Mouse (Mus musculus) limb, embryonic 13.5 days (tissue): ENCODE data around the gene Gm49354. TPM values are rescaled to one million over a fixed set of nuclear protein-coding genes. Genes with fewer than 3 reads are reported as not detected.

ENCODE experiments used
- ATAC-seq: fragments of 200-750 bp; cut with Nextera tagmentation; 2 replicates; pipeline ENCODE4 v1.8.0; 2017; ENCODE audit warnings: low read depth, moderate number of reproducible peaks, moderate TSS enrichment; ENCODE audit not compliant: low FRiP score
- H3K27ac ChIP-seq: fragments of 300-500 bp; sonication (generic); 2 replicates; pipeline ENCODE4 v1.5.1; 2015; ENCODE audit warnings: inconsistent platforms, mild to moderate bottlenecking, moderate library complexity
- H3K27me3 ChIP-seq: fragments of 300-500 bp; sonication (generic); 2 replicates; pipeline ENCODE4 v1.6.1; 2015; ENCODE audit warnings: mild to moderate bottlenecking, inconsistent platforms
- H3K36me3 ChIP-seq: fragments of 300-500 bp; sonication (generic); 2 replicates; pipeline ENCODE4 v1.6.1; 2015; ENCODE audit warnings: inconsistent platforms, mild to moderate bottlenecking, moderate library complexity
- H3K4me1 ChIP-seq: fragments of 300-500 bp; sonication (generic); 2 replicates; pipeline ENCODE4 v1.6.1; 2015; ENCODE audit warnings: inconsistent platforms
- H3K4me2 ChIP-seq: fragments of 300-500 bp; sonication (generic); replicated peaks from 2 replicates; pipeline ENCODE4 v1.6.1; 2015; ENCODE audit warnings: inconsistent platforms, mild to moderate bottlenecking, moderate library complexity
- H3K4me3 ChIP-seq: fragments of 300-500 bp; sonication (generic); 2 replicates; pipeline ENCODE4 v1.5.1; 2015; ENCODE audit warnings: moderate library complexity, mild to moderate bottlenecking, inconsistent platforms
- H3K9ac ChIP-seq: fragments of 300-500 bp; sonication (generic); 2 replicates; pipeline ENCODE4 v1.6.1; 2015; ENCODE audit warnings: mild to moderate bottlenecking, inconsistent platforms
- H3K9me3 ChIP-seq: fragments of 300-500 bp; sonication (generic); 2 replicates; pipeline ENCODE4 v1.6.1; 2016; ENCODE audit warnings: inconsistent platforms
- WGBS: fragments of 180-500 bp; shearing (Covaris S2); methylation state at CpG from one replicate; pipeline ENCODE4 v1.1.7; 2015; 5-methylcytosine and 5-hydroxymethylcytosine counted together
- polyA plus RNA-seq: library from polyadenylated mRNA; unstranded; fragments of >200 nt; fragmentation: Nextera tagmentation; extraction: Ambion mirVana; gene quantifications from 2 replicates; pipeline ENCODE4 v1.2.1, GENCODE M21; 2015

Gene Gm49354
- not detected in 2 replicates for polyA plus RNA-seq

DNA sequence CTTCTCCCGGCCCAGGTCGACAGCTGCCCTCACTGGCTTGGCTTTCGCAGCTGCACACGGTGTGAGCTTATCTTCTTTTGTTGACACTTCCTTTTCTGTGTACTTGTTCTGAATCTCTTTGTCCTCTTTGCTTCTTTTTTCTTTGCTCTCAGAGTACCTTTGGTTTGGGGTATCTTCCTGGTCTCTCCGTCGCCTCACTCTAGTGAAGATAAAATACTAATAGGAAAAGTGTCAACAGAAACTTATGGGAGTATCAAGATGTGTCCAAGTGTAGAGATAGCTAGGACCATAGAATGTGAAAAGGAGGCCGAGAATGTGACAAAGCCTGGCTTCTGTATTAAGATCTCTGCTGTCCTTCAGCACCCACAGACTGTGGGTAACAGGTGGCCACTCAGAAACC, at the start of gene Gm49354:
Gene Gm49354 (minus strand): TSS at position 101 of the 400 bp plus-strand sequence.
- no peak within 1 kb of the TSS for H3K4me2 ChIP-seq
- H3K27ac ChIP-seq: no peak within 1 kb of the TSS
- 95% methylated on average over 7 of the region's 7 CpGs for WGBS
- H3K9ac ChIP-seq: no peak within 1 kb of the TSS
- H3K27me3 ChIP-seq: no peaks in the 10 kb centered on the region
- H3K4me1 ChIP-seq: no peaks in the 10 kb centered on the region
- H3K4me3 ChIP-seq: no peak within 1 kb of the TSS
- no peaks in the 10 kb centered on the region for H3K9me3 ChIP-seq
- ATAC-seq: no peak
- peaks cover 96% of the 10 kb centered on the region for H3K36me3 ChIP-seq

- Histone ChIP-seq H3K27me3 (no peaks in the 10 kb centered on the region), H3K27ac (no peak overlapping the region), H3K4me2 (no peak overlapping the region), H3K9ac (no peak overlapping the region), H3K4me1 (peaks cover 11% of the 10 kb centered on the region), H3K4me3 (no peak overlapping the region), H3K36me3 (peaks cover 5% of the 10 kb centered on the region), H3K9me3 (no peaks in the 10 kb centered on the region)
- no peak for ATAC-seq
Measured at GRCm38 (mm10) chr13:59825966-59826365, 43.9 kb upstream of the Gm49354 start.

DNA sequence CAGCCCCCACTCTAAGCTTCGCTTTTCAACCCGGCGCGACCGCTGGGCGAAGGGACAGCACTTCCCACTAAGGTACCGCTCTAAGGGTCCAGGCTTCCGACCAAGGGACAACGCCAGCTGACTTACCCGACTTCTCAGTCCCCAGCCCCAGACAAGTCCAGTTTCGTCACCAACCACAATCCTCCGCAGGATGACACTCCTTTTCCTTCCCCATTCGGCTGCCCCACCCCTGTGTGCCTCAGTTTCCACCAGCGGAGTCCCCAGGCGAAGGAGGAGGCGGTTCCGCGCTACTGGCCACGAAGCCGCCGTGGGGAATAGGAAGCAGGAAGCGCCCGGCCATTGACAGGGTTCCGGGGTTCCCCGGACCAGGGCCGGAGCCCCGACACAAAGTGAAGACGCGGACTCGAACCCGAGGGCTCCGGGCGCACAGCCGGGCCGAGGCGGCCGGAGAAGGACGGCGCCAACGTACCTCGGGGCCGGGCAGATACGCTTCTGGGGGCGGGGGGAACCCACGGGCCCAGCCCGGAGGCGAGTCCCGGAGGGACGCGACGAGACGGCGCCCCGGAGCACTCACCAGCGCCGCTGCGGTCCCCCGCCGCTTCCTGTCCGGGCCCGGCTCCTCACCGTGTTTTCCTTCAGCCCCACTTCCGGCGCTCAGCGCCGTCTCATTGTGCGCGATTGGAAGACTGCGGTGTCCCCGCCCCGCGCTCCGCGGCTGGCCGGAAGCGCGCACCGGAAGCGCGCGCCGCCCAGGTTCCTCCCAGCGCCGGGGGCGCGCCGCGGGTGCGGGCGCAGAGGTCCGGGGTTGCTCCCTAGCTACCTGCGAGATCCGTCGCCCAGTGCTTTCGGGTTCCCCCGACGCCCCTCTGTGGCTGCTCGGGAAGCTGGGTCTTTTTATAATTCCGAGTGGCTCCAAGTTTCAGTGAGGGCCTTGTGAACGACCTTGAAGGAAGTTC, 40.7 kb upstream of the Gm49354 start, which contains the start of gene Tut7:
Gene Tut7 (minus strand): TSS at position 641 of the 956 bp plus-strand sequence.
- peak within 1 kb of the TSS; percentile 92 for H3K9ac ChIP-seq
- WGBS: under 1% methylated on average over 90 of the region's 100 CpGs
- no peaks in the 10 kb centered on the region for H3K9me3 ChIP-seq
- ATAC-seq: peak; percentile 96
- H3K4me2 ChIP-seq: peak within 1 kb of the TSS; percentile 76
- H3K4me3 ChIP-seq: peak within 1 kb of the TSS; percentile 95
- H3K27ac ChIP-seq: peak within 1 kb of the TSS; percentile 93
- peaks cover 18% of the 10 kb centered on the region for H3K36me3 ChIP-seq
- H3K4me1 ChIP-seq: peaks cover 39% of the 10 kb centered on the region
- no peaks in the 10 kb centered on the region for H3K27me3 ChIP-seq

DNA sequence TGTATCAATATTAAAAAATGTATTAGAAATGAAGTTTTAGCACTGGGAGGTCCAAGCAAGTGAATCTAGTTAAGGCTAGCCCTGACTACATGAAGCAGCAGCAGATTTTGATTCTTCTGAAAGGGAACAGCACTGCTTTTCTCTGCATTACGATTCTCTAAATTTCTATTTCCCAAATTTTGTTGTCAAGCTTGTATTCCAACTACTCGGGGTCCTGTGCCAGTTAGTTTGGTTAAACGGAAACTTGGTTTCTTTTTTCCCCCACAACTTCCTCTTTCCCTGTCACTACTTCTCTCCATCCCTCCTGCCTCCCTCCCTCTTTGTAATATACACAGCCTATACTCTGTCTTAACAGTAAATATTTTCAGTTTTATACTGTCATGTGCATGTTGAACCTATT, 38.8 kb upstream of the Gm49354 start:
- H3K9me3 ChIP-seq: no peaks in the 10 kb centered on the region
- H3K27ac ChIP-seq: no peak overlapping the region
- H3K4me3 ChIP-seq: 0 out of 2 replicates have a peak overlapping the region, but pooled peaks have one; percentile 95
- H3K9ac ChIP-seq: no peak overlapping the region
- no peak for ATAC-seq
- H3K36me3 ChIP-seq: peaks cover 36% of the 10 kb centered on the region
- H3K4me1 ChIP-seq: peaks cover 39% of the 10 kb centered on the region
- H3K27me3 ChIP-seq: no peaks in the 10 kb centered on the region
- peak overlapping the region; percentile 76 for H3K4me2 ChIP-seq
- 77% methylated on average over 3 of the region's 3 CpGs for WGBS

- H3K4me3 ChIP-seq: peak overlapping the region; percentile 19
- peaks cover 43% of the 10 kb centered on the region for H3K36me3 ChIP-seq
- no peak overlapping the region; the same call in 1 of the 2 replicates for H3K27ac ChIP-seq
- WGBS: 75% methylated on average over 4 of the region's 4 CpGs
- no peaks in the 10 kb centered on the region for H3K27me3 ChIP-seq
- no peak for ATAC-seq
- H3K4me1 ChIP-seq: peaks cover 39% of the 10 kb centered on the region
- H3K9me3 ChIP-seq: no peaks in the 10 kb centered on the region
- H3K4me2 ChIP-seq: peak overlapping the region; percentile 47
- peak overlapping the region; percentile 51; the same call in 1 of the 2 replicates for H3K9ac ChIP-seq
Measured at GRCm38 (mm10) chr13:59820114-59820513, 38.1 kb upstream of the Gm49354 start.

GRCm38 (mm10) chr13:59817352-59817751, 35.3 kb upstream of the Gm49354 start:
- Histone ChIP-seq H3K27ac (no peak overlapping the region), H3K9me3 (no peaks in the 10 kb centered on the region), H3K4me3 (no peak overlapping the region), H3K4me2 (no peak overlapping the region), H3K9ac (no peak overlapping the region), H3K36me3 (peaks cover 66% of the 10 kb centered on the region), H3K4me1 (peaks cover 39% of the 10 kb centered on the region), H3K27me3 (no peaks in the 10 kb centered on the region)
- ATAC-seq: no peak
- WGBS: 89% methylated on average over 4 of the region's 4 CpGs

- 87% methylated on average over 6 of the region's 6 CpGs for WGBS
Measured at GRCm38 (mm10) chr13:59814109-59814591, 32.1 kb upstream of the Gm49354 start.

GRCm38 (mm10) chr13:59811581-59811980, 29.5 kb upstream of the Gm49354 start:
- Histone ChIP-seq H3K27ac (no peak overlapping the region), H3K27me3 (no peaks in the 10 kb centered on the region), H3K4me2 (no peak overlapping the region), H3K4me3 (no peak overlapping the region), H3K4me1 (no peaks in the 10 kb centered on the region), H3K9ac (no peak overlapping the region), H3K9me3 (no peaks in the 10 kb centered on the region), H3K36me3 (peaks cover 92% of the 10 kb centered on the region)
- WGBS: 94% methylated on average over 3 of the region's 3 CpGs
- no peak for ATAC-seq

More at GRCm38 (mm10) chr13:59814109-59814591, 32.1 kb upstream of the Gm49354 start:
- H3K4me1 ChIP-seq: peaks cover 13% of the 10 kb centered on the region
- no peaks in the 10 kb centered on the region for H3K9me3 ChIP-seq
- no peak overlapping the region for H3K9ac ChIP-seq
- no peak for ATAC-seq
- no peaks in the 10 kb centered on the region for H3K27me3 ChIP-seq
- H3K36me3 ChIP-seq: peaks cover 90% of the 10 kb centered on the region
- H3K27ac ChIP-seq: no peak overlapping the region
- H3K4me3 ChIP-seq: no peak overlapping the region
- no peak overlapping the region for H3K4me2 ChIP-seq

- no peak overlapping the region for H3K4me2 ChIP-seq
- no peak overlapping the region for H3K4me3 ChIP-seq
- no peak overlapping the region for H3K27ac ChIP-seq
- no peak for ATAC-seq
- H3K9ac ChIP-seq: no peak overlapping the region
- 87% methylated on average over 6 of the region's 6 CpGs for WGBS
- H3K4me1 ChIP-seq: no peaks in the 10 kb centered on the region
- peaks cover 97% of the 10 kb centered on the region for H3K36me3 ChIP-seq
- H3K27me3 ChIP-seq: no peaks in the 10 kb centered on the region
- H3K9me3 ChIP-seq: no peaks in the 10 kb centered on the region
Measured at GRCm38 (mm10) chr13:59801000-59801399, 19.0 kb upstream of the Gm49354 start.

DNA sequence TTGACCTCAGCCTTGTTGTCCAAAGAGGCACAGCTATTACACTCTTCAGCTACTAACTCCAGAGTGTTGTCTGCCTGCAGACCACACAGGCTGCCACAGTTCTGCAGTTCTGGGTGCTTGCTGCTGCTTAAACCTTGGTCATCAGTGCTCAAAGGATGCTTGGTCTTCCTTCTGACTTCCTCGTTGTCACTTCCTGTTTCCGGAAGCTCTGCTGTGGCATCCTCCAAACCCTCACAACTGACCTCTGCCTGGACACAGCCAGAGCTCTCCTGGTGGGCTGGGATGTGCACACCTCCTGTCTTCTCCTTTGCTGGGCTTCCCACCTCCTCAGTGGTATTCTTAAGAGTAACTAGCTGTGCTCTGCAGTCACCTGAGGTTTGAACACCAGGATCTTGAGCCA, 18.0 kb upstream of the Gm49354 start:
- 88% methylated on average over 2 of the region's 2 CpGs for WGBS
- H3K9me3 ChIP-seq: no peaks in the 10 kb centered on the region
- H3K4me2 ChIP-seq: no peak overlapping the region
- no peaks in the 10 kb centered on the region for H3K4me1 ChIP-seq
- H3K9ac ChIP-seq: no peak overlapping the region
- H3K27ac ChIP-seq: no peak overlapping the region
- peaks cover 97% of the 10 kb centered on the region for H3K36me3 ChIP-seq
- no peak for ATAC-seq
- H3K4me3 ChIP-seq: no peak overlapping the region
- H3K27me3 ChIP-seq: no peaks in the 10 kb centered on the region

DNA sequence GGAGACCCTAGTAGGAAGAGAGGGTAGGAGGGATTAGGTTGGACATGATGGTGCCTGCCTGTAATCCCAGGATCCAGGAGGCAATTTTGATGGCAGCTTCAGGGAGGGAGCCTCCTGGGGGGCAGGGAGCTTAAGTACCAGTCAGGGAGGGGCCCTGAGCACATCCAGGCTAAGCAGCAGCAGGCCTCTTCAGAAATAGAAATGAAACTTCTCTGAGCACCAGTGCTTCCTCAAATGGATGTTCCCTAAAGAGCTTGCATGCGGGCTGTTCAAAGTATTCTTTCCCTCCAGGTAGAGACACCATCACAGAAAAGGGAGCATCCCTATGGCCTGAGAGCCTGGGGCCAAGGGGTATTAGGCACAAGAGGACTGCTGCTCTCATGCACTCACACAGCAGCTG, 16.3 kb upstream of the Gm49354 start:
- Histone ChIP-seq H3K27ac (no peak overlapping the region), H3K4me2 (no peak overlapping the region), H3K4me3 (no peak overlapping the region), H3K27me3 (no peaks in the 10 kb centered on the region), H3K9me3 (no peaks in the 10 kb centered on the region), H3K36me3 (peaks cover 98% of the 10 kb centered on the region), H3K4me1 (no peaks in the 10 kb centered on the region), H3K9ac (no peak overlapping the region)
- no peak for ATAC-seq
- 92% methylated on average over 1 of the region's 1 CpGs for WGBS

DNA sequence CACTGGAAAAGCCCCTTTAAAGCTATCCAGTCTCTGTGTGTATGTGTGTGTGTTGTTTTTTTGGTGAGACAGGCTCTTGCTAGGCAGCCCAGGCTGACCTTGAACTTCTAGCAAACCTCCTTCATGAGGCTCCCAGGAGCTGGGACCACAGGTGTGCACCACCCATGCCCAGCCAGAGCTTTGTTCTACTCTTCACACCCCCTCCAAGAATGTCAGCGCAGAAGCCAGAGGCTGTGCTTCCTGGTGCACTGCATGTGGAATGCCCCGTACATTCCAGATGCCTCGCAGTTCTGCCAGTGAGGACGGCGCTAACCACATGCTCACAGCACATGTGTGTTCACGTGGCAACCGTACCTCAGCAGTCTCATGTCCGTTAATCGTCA, 14.4 kb upstream of the Gm49354 start:
- no peak overlapping the region for H3K4me3 ChIP-seq
- peaks cover 98% of the 10 kb centered on the region for H3K36me3 ChIP-seq
- no peak overlapping the region for H3K9ac ChIP-seq
- WGBS: 91% methylated on average over 9 of the region's 9 CpGs
- H3K4me2 ChIP-seq: no peak overlapping the region
- no peak overlapping the region for H3K27ac ChIP-seq
- no peaks in the 10 kb centered on the region for H3K4me1 ChIP-seq
- no peaks in the 10 kb centered on the region for H3K9me3 ChIP-seq
- no peak for ATAC-seq
- H3K27me3 ChIP-seq: no peaks in the 10 kb centered on the region
